Mouse (Mus musculus): ENCODE results near the gene Bean1. TPM values are rescaled to one million over a fixed set of nuclear protein-coding genes. Genes with fewer than 3 reads are reported as not detected.
A peak's percentile ranks its signal among the peaks of the same experiment; 100 is the strongest.

Gene Bean1
- polyA plus RNA-seq (2012; rRNA removed): 12.3 and 16.9 TPM in 2 replicates

GRCm38 (mm10) chr8:104170118-104171049 is at the start of gene Bean1:
Gene Bean1 (plus strand): TSS chr8:104170442.
- peak; percentile 38; the same call in 1 of the 2 replicates for TF ChIP-seq POLR2A (IDR thresholded peaks at IDR 0.05; ENCODE audit: borderline replicate concordance, extremely low read depth, insufficient read depth, insufficient read length, poor library complexity, severe bottlenecking)
- TF ChIP-seq CTCF (IDR thresholded peaks at IDR 0.05; ENCODE audit: borderline replicate concordance, extremely low read depth, insufficient read depth, insufficient read length): no peak
- peak; percentile 60 for DNase-seq (ENCODE audit: low read depth)

GRCm38 (mm10) chr8:104121640-104122416 is 48.4 kb upstream of the Bean1 start:
- TF ChIP-seq CTCF (IDR thresholded peaks at IDR 0.05; ENCODE audit: borderline replicate concordance, extremely low read depth, insufficient read depth, insufficient read length) (no peak), POLR2A (IDR thresholded peaks at IDR 0.05; ENCODE audit: borderline replicate concordance, extremely low read depth, insufficient read depth, insufficient read length, poor library complexity, severe bottlenecking) (no peak)
- no peak for DNase-seq (ENCODE audit: low read depth)

GRCm38 (mm10) chr8:104123080-104123657 is 47.1 kb upstream of the Bean1 start:
- TF ChIP-seq POLR2A (IDR thresholded peaks at IDR 0.05; ENCODE audit: borderline replicate concordance, extremely low read depth, insufficient read depth, insufficient read length, poor library complexity, severe bottlenecking) (no peak), CTCF (IDR thresholded peaks at IDR 0.05; ENCODE audit: borderline replicate concordance, extremely low read depth, insufficient read depth, insufficient read length) (no peak)
- DNase-seq (ENCODE audit: low read depth): no peak

GRCm38 (mm10) chr8:104124534-104124933 is 45.7 kb upstream of the Bean1 start:
- no peak for DNase-seq (ENCODE audit: low read depth)
- TF ChIP-seq CTCF (IDR thresholded peaks at IDR 0.05; ENCODE audit: borderline replicate concordance, extremely low read depth, insufficient read depth, insufficient read length): no peak
- TF ChIP-seq POLR2A (IDR thresholded peaks at IDR 0.05; ENCODE audit: borderline replicate concordance, extremely low read depth, insufficient read depth, insufficient read length, poor library complexity, severe bottlenecking): no peak

GRCm38 (mm10) chr8:104127160-104127883 is 42.9 kb upstream of the Bean1 start:
- DNase-seq (ENCODE audit: low read depth): peak; percentile 73
- no peak for TF ChIP-seq POLR2A (IDR thresholded peaks at IDR 0.05; ENCODE audit: borderline replicate concordance, extremely low read depth, insufficient read depth, insufficient read length, poor library complexity, severe bottlenecking)
- no peak for TF ChIP-seq CTCF (IDR thresholded peaks at IDR 0.05; ENCODE audit: borderline replicate concordance, extremely low read depth, insufficient read depth, insufficient read length)

- TF ChIP-seq POLR2A (IDR thresholded peaks at IDR 0.05; ENCODE audit: borderline replicate concordance, extremely low read depth, insufficient read depth, insufficient read length, poor library complexity, severe bottlenecking): no peak
- TF ChIP-seq CTCF (IDR thresholded peaks at IDR 0.05; ENCODE audit: borderline replicate concordance, extremely low read depth, insufficient read depth, insufficient read length): no peak
- DNase-seq (ENCODE audit: low read depth): no peak
Measured at GRCm38 (mm10) chr8:104130916-104131315, 39.3 kb upstream of the Bean1 start.

- no peak for TF ChIP-seq POLR2A (IDR thresholded peaks at IDR 0.05; ENCODE audit: borderline replicate concordance, extremely low read depth, insufficient read depth, insufficient read length, poor library complexity, severe bottlenecking)
- TF ChIP-seq CTCF (IDR thresholded peaks at IDR 0.05; ENCODE audit: borderline replicate concordance, extremely low read depth, insufficient read depth, insufficient read length): no peak
Measured at GRCm38 (mm10) chr8:104131414-104131975, 38.7 kb upstream of the Bean1 start.

GRCm38 (mm10) chr8:104134521-104134920 is 35.7 kb upstream of the Bean1 start:
- TF ChIP-seq POLR2A (IDR thresholded peaks at IDR 0.05; ENCODE audit: borderline replicate concordance, extremely low read depth, insufficient read depth, insufficient read length, poor library complexity, severe bottlenecking): no peak
- no peak for TF ChIP-seq CTCF (IDR thresholded peaks at IDR 0.05; ENCODE audit: borderline replicate concordance, extremely low read depth, insufficient read depth, insufficient read length)
- DNase-seq (ENCODE audit: low read depth): no peak

More at GRCm38 (mm10) chr8:104131414-104131975, 38.7 kb upstream of the Bean1 start:
- DNase-seq (ENCODE audit: low read depth): peak; percentile 59

GRCm38 (mm10) chr8:104136277-104136676 is 34.0 kb upstream of the Bean1 start:
- TF ChIP-seq POLR2A (IDR thresholded peaks at IDR 0.05; ENCODE audit: borderline replicate concordance, extremely low read depth, insufficient read depth, insufficient read length, poor library complexity, severe bottlenecking): no peak
- TF ChIP-seq CTCF (IDR thresholded peaks at IDR 0.05; ENCODE audit: borderline replicate concordance, extremely low read depth, insufficient read depth, insufficient read length): no peak
- no peak for DNase-seq (ENCODE audit: low read depth)

GRCm38 (mm10) chr8:104137636-104138035 is 32.6 kb upstream of the Bean1 start:
- TF ChIP-seq CTCF (IDR thresholded peaks at IDR 0.05; ENCODE audit: borderline replicate concordance, extremely low read depth, insufficient read depth, insufficient read length) (no peak), POLR2A (IDR thresholded peaks at IDR 0.05; ENCODE audit: borderline replicate concordance, extremely low read depth, insufficient read depth, insufficient read length, poor library complexity, severe bottlenecking) (no peak)
- DNase-seq (ENCODE audit: low read depth): no peak
